Mouse (Mus musculus) C2C12 (cell line): Measurements from ENCODE around the gene Wdr11. TPM values are rescaled to one million over a fixed set of nuclear protein-coding genes. Genes with fewer than 3 reads are reported as not detected.

Experiments
- H3K27me3 ChIP-seq: one replicate; pipeline ENCODE4 v1.6.1; 2011; ENCODE audit not compliant: control insufficient read depth, insufficient read depth, insufficient read length
- H3K36me3 ChIP-seq: one replicate; pipeline ENCODE4 v1.6.1; 2011; ENCODE audit not compliant: control insufficient read depth, insufficient read depth
- H3K4me3 ChIP-seq: one replicate; pipeline ENCODE4 v1.5.1; 2011; ENCODE audit warnings: mild to moderate bottlenecking, control low read depth; ENCODE audit not compliant: poor library complexity, insufficient read depth, severe bottlenecking
- H3K79me2 ChIP-seq: one replicate; pipeline ENCODE4 v1.6.1; 2011; ENCODE audit not compliant: control insufficient read depth, insufficient read depth
- H3K79me3 ChIP-seq: one replicate; pipeline ENCODE4 v1.6.1; 2011; ENCODE audit warnings: low read depth, control low read depth
- H3ac ChIP-seq: one replicate; pipeline ENCODE3; 2011; ENCODE audit warnings: low read depth; ENCODE audit not compliant: control insufficient read depth, insufficient read length
- CEBPB ChIP-seq: IDR thresholded peaks from one replicate; pipeline ENCODE4 v1.6.1; 2011; ENCODE audit warnings: low read depth, mild to moderate bottlenecking, control low read depth, moderate library complexity
- CTCF ChIP-seq: IDR thresholded peaks from one replicate; pipeline ENCODE4 v1.5.1; 2011; ENCODE audit not compliant: control insufficient read depth, insufficient read depth, insufficient read length
- FOSL1 ChIP-seq: IDR thresholded peaks from one replicate; pipeline ENCODE4 v1.8.0; 2011; ENCODE audit warnings: mild to moderate bottlenecking, low read length; ENCODE audit not compliant: poor library complexity, insufficient read depth, severe bottlenecking
- MAX ChIP-seq: IDR thresholded peaks from one replicate; pipeline ENCODE4 v1.6.1; 2011; ENCODE audit warnings: mild to moderate bottlenecking, control low read depth
- MYOD1 ChIP-seq: IDR thresholded peaks from one replicate; pipeline ENCODE4 v1.6.1; 2011; ENCODE audit warnings: low read depth; ENCODE audit not compliant: control insufficient read depth, insufficient read length
- MYOG ChIP-seq: IDR thresholded peaks from one replicate; pipeline ENCODE4 v1.6.1; 2011; ENCODE audit not compliant: control insufficient read depth, insufficient read length; ENCODE audit errors: extremely low read depth
- USF1 ChIP-seq: IDR thresholded peaks from one replicate; pipeline ENCODE4 v1.6.1; 2011; ENCODE audit warnings: low read depth, mild to moderate bottlenecking, control low read depth, moderate library complexity
- polyA plus RNA-seq: library from polyadenylated mRNA; unstranded; fragments of >200 nt; fragmentation: generic; extraction: Trizol; gene quantifications from one replicate; pipeline ENCODE4 v1.2.1, GENCODE M21; 2012; ENCODE audit warnings: missing spikeins

Gene Wdr11
- polyA plus RNA-seq, 1 experiment, result 13.7 TPM

DNA sequence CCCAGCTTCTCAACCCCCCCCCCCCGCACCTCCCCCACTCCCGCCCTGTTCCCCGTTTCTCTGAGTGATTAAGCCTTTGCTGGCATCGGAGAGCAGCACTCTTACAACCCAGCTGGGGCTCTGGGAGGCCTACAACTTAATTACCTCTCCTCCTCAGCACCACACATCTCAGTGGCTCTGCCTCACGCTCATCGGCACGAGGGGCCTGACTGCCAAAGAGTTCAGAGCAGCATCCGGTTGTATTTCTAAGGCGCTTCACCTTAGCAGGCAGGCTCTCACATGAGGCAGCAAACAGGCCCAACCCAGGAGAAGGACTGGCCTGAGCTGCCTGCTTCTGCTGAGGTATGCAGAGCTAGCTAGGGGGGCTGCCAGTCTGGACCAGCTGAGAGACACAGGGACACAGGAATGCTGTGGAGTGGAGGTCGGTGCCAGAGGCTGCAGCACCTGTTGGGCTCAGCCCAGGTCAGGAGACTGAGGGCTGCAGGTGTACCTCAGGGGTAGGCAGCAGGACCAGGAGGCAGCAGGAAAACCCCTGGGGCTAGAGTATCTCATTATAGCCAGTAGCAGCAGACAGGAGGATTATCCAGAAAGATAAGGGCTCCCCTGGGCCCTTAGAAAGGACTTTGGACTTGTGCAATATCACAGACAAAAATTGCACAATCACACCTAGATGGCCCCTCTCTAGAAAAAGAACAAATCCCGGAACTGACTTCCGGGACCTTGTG lies 72.3 kb downstream of the Wdr11 start:
- Histone ChIP-seq H3K79me2 (no peaks in the 10 kb centered on the region), H3K36me3 (no peaks in the 10 kb centered on the region), H3ac (no peak overlapping the region), H3K27me3 (peaks cover 5% of the 10 kb centered on the region), H3K4me3 (no peak overlapping the region), H3K79me3 (no peaks in the 10 kb centered on the region)
- TF ChIP-seq USF1 (no peak), MAX (no peak), CEBPB (no peak), MYOD1 (no peak), CTCF (no peak), MYOG (no peak), FOSL1 (no peak)

GRCm38 (mm10) chr7:129665411-129665810 lies 73.7 kb downstream of the Wdr11 start:
- H3K79me3 ChIP-seq, result no peaks in the 10 kb centered on the region
- no peak overlapping the region for H3K4me3 ChIP-seq
- no peaks in the 10 kb centered on the region for H3K36me3 ChIP-seq
- no peak overlapping the region for H3ac ChIP-seq
- TF ChIP-seq MYOG (no peak), USF1 (no peak), MAX (no peak), CEBPB (no peak), CTCF (no peak), MYOD1 (no peak), FOSL1 (no peak)
- H3K27me3 ChIP-seq, result peaks cover 5% of the 10 kb centered on the region
- no peaks in the 10 kb centered on the region for H3K79me2 ChIP-seq

GRCm38 (mm10) chr7:129665921-129666320 lies 74.3 kb downstream of the Wdr11 start:
- Histone ChIP-seq H3K79me2 (no peaks in the 10 kb centered on the region), H3K36me3 (no peaks in the 10 kb centered on the region), H3K27me3 (peaks cover 6% of the 10 kb centered on the region), H3K4me3 (no peak overlapping the region), H3K79me3 (no peaks in the 10 kb centered on the region), H3ac (no peak overlapping the region)
- TF ChIP-seq MAX (no peak), USF1 (no peak), CTCF (no peak), MYOD1 (no peak)

- H3K4me3 ChIP-seq, result no peak overlapping the region
- no peaks in the 10 kb centered on the region for H3K36me3 ChIP-seq
- peaks cover 10% of the 10 kb centered on the region for H3K27me3 ChIP-seq
- H3K79me2 ChIP-seq, result no peaks in the 10 kb centered on the region
- no peak overlapping the region for H3ac ChIP-seq
- TF ChIP-seq CTCF (no peak), USF1 (no peak), MAX (no peak), MYOG (no peak), CEBPB (no peak), FOSL1 (no peak), MYOD1 (no peak)
- H3K79me3 ChIP-seq, result no peaks in the 10 kb centered on the region
Measured at GRCm38 (mm10) chr7:129666526-129666925, 74.9 kb downstream of the Wdr11 start.

GRCm38 (mm10) chr7:129670280-129670679 lies 78.6 kb downstream of the Wdr11 start:
- TF ChIP-seq MYOD1 (no peak), USF1 (no peak), CEBPB (no peak), FOSL1 (no peak), CTCF (no peak), MYOG (no peak), MAX (no peak)
- H3K79me2 ChIP-seq, result no peaks in the 10 kb centered on the region
- peaks cover 10% of the 10 kb centered on the region for H3K27me3 ChIP-seq
- H3K36me3 ChIP-seq, result no peaks in the 10 kb centered on the region
- H3K79me3 ChIP-seq, result no peaks in the 10 kb centered on the region
- no peak overlapping the region for H3ac ChIP-seq
- no peak overlapping the region for H3K4me3 ChIP-seq
